ENCODE assay signal across 8 mouse cellular contexts in the genomic region with DNA sequence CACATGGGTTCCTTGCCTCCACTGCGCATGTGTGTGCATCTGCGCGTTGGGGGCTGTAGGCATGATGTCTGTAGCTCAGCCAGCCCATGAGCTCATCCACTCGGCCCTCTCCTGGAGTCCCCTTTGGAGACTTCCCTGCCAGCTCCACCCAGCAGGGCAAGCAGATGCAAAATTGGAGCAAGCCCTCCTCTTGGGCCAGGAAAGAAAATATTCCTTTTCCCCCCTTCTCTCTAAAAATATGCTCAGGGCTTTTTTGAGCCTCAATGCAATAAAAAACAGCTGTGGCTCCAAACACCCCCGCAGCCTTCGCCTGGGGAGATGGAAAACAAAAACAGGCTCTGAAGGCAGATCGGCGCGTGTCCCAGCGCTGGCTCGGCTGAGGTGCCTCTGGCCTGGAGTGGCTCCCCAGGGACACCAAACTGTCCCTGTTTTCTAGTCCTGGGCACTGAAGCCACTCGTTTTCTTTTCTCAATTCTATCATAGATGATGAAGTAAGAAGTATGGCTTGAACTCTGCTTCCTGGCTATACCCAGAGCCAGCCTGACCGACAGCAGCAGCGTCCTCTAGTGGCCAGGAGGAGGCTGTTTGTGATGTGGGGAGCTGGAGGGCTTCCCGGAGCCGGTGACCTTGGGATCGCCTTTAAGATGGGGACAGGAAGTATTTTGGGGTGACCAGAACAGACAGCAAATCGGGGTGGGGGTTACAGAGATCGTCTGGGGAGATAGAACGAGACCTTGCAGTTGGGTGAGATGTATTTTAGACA.
DNase-seq lines count a peak whose midpoint lies in the region; ATAC-seq lines count a peak whose summit lies in the region.

No protein-coding gene starts in this region.

- H3K9me3 ChIP-seq in embryonic facial prominence, embryonic 15.5 days (replicated peaks): 0 out of 2 replicates have a peak, but pooled peaks cover 3% of the 10 kb centered on the region
- H3K9me3 ChIP-seq in hindbrain, embryonic 10.5 days: 0 out of 2 replicates have a peak, but pooled peaks cover 7% of the 10 kb centered on the region

- H3K4me2 ChIP-seq in embryonic facial prominence, embryonic 15.5 days (replicated peaks): no peak overlapping the region

- ATAC-seq in embryonic facial prominence, embryonic 15.5 days (ENCODE audit: insufficient number of reproducible peaks, low FRiP score, low TSS enrichment, low read depth): peak; percentile 72; the same call in 1 of the 2 replicates

- no peaks in the 10 kb centered on the region for H3K36me3 ChIP-seq in embryonic facial prominence, embryonic 15.5 days
- no peaks in the 10 kb centered on the region for H3K36me3 ChIP-seq in hindbrain, embryonic 10.5 days

- H3K4me1 ChIP-seq in embryonic facial prominence, embryonic 15.5 days: peaks cover 55% of the 10 kb centered on the region
- H3K4me1 ChIP-seq in hindbrain, embryonic 10.5 days (replicated peaks): peaks cover 14% of the 10 kb centered on the region

- peak overlapping the region; percentile 48 for H3K27ac ChIP-seq in embryonic facial prominence, embryonic 15.5 days (replicated peaks)
- H3K27ac ChIP-seq in hindbrain, embryonic 10.5 days: no peak overlapping the region

- intact Hi-C loops in left cerebral cortex, postnatal 25 days (cut with DNase I): no loop called here

- peak; percentile 45 for DNase-seq in kidney, postnatal 14 days
- no peak for DNase-seq in kidney, adult 11 months
- peak; percentile 66 for DNase-seq in NIH3T3 (ENCODE audit: low read depth)
- peak; percentile 39 to 71 for DNase-seq in left cerebral cortex, postnatal 25 days (ENCODE audit: low spot score in 2 of 2)
- DNase-seq in cerebellum, postnatal 14 days: no peak
- no peak for DNase-seq in yolk sac, embryonic 10.5 days (ENCODE audit: low spot score)
- DNase-seq in hindbrain, embryonic 10.5 days (ENCODE audit: low spot score): no peak

- H3K27me3 ChIP-seq in embryonic facial prominence, embryonic 15.5 days: no peaks in the 10 kb centered on the region
- H3K27me3 ChIP-seq in hindbrain, embryonic 10.5 days (ENCODE audit: insufficient read depth, poor library complexity, severe bottlenecking): no peaks in the 10 kb centered on the region

- no peak overlapping the region for H3K9ac ChIP-seq in embryonic facial prominence, embryonic 15.5 days

- 53% methylated on average over 20 of the region's 20 CpGs for WGBS in embryonic facial prominence, embryonic 15.5 days
- 72% methylated on average over 20 of the region's 20 CpGs for WGBS in hindbrain, embryonic 10.5 days

- H3K4me3 ChIP-seq in embryonic facial prominence, embryonic 15.5 days (replicated peaks): no peak overlapping the region
- no peak overlapping the region for H3K4me3 ChIP-seq in hindbrain, embryonic 10.5 days

Comparison
In these comparisons a context has a peak if more than half of its experiments do, and no peak if none do; other contexts are left out.
1. DNase-seq: peak in kidney, postnatal 14 days (single experiment), NIH3T3 (single experiment) and left cerebral cortex, postnatal 25 days (2 of 2); none in kidney, adult 11 months (single experiment), cerebellum, postnatal 14 days (0 of 2), yolk sac, embryonic 10.5 days (single experiment) and hindbrain, embryonic 10.5 days (single experiment).